Mouse (Mus musculus) layer of hippocampus, adult 8-10 months (tissue): ENCODE measurements around the gene Dars. TPM values are rescaled to one million over a fixed set of nuclear protein-coding genes. Genes with fewer than 3 reads are reported as not detected.

Experiments
- DNase-seq, 2 experiments: peaks; one replicate each; pipeline ENCODE4 v3.0.0; 2022; ENCODE audit warnings: low spot score in 2 of 2
- total RNA-seq, 4 experiments: library from RNA; stranded (reverse); gene quantifications; 2 replicates each; pipeline ENCODE4 v1.2.4; 2022

Gene Dars
- 10 to 100 TPM; 67.1 to 69.8 (median 68.3) TPM for total RNA-seq

GRCm38 (mm10) chr1:128416584-128417532 lies at the start of gene Dars:
Dars (minus strand) TSS chr1:128417368.
- peak; percentile 82 to 90 for DNase-seq

- DNase-seq = peak in 1 of 2 experiments; percentile 21
These were observed 49.7 kb upstream of the Dars start for GRCm38 (mm10) chr1:128466828-128467227.

- DNase-seq = no peak
These were observed 46.3 kb upstream of the Dars start for GRCm38 (mm10) chr1:128463478-128463877.

DNA sequence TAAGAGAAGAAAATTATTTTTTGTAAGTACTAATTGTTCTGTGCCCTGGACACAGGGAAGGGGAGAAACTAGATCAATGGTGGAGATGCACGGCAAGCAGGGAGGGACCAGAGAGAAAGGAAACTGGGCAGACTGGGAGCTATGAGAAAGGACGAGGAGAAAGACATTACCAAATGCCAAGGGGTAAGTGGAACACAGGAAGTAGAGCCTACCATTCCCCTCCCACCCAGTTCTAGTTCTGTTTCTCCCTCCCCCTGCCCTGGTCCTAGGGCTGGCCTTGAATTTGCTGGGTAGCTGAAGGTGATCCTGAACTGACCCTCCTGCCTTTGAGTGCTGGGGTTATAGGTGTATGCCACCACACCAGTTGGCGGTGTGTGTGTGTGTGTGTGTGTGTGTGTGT lies 45.2 kb upstream of the Dars start:
- DNase-seq = no peak

DNA sequence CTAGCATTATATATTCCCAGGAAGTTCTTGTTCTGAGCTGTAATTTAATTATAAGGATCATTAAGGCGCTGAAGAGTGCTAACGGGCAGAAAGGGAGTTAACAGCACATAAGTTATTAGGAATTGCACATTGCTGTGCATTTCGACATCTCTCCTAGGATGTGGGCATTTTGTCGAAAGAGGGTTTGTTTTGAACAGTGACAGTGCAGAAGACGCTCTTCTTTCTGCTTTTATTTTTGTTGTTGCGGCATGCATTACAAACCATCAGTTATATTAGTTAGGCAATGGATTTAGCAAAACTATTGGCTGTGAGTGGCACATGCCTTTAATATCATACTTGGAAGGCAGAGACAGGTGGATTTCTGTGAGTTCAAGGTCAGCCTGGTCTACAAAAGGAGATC lies 43.6 kb upstream of the Dars start:
- DNase-seq = no peak

DNA sequence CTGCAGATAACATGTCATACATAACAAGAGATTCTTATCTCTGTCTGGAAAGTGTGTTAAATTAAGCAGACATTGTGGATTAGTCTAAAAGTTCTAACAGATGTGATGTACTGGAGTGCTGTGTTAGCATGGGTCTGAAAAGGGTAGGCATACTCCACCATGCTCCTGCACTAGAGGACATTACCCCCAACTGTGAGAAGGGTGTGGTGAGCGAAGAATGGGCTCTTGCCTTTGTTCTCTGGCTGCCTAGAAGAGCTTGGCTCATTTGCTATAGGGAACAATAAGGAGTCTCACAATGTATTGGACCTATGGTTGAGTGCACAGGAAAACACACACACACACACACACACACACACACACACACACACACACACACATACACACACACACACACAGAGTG lies 42.3 kb upstream of the Dars start:
- DNase-seq = no peak

- no peak for DNase-seq
These were observed 41.8 kb upstream of the Dars start for GRCm38 (mm10) chr1:128459011-128459410.

DNA sequence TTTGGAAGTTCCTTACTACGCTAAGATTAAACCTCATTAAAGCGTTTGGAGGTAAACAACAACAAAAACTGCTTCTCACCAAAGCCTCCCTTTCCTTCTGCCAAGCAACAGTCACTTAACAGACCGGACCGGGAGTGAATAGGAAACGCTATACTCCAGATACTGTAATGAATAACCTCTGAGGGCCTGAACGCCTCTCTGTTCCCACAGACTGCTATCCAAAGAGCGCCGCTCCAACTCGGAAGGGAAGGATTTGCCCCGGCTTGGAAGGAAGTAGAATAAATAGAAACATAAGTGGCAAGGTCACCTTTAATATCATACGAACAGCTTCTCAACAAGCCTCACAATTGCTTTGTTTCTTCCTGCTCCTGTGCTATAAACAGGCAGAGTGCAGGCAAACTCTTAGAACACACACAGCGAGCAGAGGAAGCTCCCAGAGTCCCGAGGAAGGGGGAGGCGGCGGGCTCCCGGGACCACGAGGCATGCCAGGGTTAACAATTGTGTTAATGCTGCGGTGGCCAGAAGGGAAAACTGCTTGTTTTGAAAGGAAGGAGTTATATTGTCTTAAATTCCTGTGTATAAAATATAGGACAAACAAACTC lies 39.8 kb upstream of the Dars start:
- no peak for DNase-seq

DNA sequence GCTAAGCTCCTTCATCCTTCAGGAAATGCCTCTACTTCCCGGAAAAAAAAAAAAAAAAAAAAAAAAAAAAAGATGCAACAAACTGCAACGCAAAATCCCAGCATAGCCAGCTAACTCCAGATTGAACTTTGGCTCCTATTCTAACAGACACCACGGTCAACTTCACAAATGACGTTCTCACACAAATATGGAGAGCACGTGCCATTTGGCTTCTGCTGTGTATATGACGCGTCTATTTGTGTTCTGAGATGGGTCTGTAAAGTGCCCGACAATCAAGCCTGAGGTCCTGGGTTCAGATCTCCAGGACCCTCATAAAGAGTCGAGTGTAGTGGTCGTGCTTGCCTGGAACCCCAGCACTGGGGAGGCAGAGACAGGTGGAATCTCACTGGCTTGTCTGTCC lies 39.1 kb upstream of the Dars start:
- DNase-seq = no peak

GRCm38 (mm10) chr1:128452210-128452609 lies 35.0 kb upstream of the Dars start:
- no peak for DNase-seq

DNA sequence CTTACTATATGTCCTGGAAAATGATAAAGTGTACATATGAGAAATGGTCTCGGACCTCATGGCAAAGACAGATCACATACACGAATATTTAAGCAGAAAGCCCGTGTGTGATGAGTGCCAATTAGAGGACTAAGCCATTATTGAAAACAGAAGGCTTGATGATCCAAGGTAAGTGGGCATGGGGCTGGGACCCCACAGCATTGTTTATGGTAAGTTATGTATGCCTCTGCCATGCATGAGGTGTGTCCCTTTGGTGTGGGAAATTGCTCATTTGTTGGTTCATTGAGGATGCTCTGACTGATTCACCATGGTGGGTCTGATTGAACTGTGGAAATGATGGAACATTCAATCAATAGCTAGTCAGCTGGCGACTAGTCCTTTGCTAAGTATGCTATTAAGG lies 34.0 kb upstream of the Dars start:
- no peak for DNase-seq

DNA sequence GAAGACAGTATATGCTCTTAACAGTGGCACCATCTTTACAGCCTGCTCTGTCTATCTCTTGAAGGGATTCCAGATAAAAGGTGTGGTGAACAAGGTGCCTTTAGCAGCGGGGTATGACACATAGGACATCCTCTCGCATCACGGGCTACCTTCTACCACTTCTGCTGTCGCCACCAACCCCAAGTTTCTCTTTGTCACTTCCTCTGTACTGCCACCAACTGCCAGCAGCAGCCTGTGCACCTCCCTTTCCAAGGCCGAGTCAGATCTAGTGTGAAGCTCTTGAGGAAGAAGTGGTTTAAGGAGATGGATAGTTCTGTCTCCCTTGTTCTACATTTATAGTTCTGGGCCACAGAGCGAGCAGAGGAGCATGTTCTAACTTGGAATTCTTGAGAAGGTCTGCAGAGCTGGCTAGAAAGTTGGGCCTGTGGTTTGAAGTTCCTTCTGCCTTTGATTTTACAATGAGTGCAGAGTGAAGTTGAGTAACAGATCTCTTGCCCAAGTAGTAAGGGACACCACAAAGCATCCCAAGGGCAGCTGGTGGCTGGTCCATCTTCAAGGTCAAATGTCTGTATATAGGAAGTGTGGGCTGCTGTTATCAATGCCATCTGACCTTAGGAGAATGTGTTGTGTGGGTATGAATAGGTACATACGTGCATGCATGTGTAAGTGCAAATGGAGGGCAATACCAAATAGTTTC lies 30.2 kb upstream of the Dars start:
- no peak for DNase-seq

DNA sequence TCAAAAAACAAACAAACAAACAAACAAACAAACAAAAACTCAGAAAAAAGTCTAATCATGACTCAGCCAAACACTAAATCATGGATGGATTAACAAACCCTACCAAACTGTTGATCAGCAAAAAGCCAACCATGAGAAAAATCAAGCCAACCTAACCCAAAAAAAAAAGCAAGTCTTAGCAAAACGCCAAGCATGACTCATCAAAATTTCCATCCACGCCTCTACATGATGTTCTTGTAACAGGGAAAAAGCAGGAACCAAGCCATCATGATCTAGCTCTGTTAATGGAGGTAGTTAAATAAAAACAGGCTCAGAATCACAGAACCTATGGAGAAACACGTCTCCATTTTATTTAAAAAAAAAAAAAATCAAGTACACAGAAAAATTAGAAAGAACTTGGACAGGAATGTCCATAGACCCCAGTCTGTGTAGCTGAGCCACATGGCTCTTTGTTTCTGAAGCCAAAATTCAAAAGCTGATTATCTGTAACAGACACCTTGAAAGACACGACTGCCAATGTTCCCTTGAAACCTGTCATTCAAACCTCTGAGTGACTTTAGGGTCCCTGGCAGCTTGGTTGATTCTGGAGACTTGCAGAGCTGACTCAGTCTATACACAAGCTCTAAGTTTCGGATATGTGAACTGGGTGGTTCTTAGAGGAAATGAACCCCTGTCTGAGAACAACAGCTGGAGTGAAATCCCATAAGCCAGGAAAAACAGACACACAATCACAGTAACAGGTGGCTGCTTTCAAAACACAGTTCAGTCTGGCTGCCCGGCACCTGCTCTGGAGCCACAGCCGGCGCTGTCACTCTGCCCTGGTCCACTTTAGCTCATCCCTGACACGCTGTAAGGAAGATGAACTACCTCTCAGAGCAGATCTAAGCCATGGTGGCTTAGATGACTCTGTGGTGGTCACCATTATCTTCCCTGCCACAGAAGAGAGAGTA lies 27.0 kb upstream of the Dars start:
- DNase-seq = no peak

GRCm38 (mm10) chr1:128441129-128441473 lies 23.9 kb upstream of the Dars start:
- DNase-seq = peak; percentile 50 to 53

DNA sequence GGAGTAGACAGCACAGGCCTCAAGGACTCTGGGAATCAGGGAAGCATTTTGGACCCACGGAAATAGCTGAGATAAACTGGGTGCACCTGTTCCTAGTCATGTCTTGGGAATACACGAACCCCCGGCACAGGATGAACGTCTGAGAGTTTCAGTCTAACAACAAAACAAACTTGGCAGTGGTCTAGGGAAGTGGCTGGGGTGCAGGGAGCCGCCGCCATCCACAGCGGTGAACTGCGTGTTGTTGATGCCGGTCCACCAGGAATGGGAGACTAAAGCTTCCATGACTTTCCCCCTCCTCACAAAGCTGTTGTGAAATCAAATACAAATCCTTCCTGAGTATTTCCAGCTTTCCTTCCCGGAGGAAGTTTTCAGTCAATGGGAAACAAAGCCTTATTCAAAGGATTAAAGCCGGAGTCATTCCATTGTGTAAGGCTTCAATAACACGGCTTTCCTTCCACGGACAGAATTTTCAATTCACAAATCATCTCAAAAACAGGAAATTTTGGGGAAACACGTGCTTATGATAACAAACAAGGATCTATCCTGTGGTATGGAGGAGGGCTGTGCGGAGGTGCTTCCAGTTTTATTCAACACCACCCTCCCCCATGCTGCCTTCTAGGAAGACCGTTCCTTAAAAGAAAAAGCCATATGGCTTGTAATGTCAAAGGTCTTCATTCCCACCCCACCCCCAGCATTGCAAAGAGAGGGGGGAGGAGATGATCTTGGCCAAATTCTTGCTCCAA lies 23.4 kb upstream of the Dars start:
- DNase-seq = no peak

- no peak for DNase-seq
These were observed 22.4 kb upstream of the Dars start for GRCm38 (mm10) chr1:128439618-128440017.

- no peak for DNase-seq
These were observed 21.4 kb upstream of the Dars start for GRCm38 (mm10) chr1:128438526-128438925.

DNA sequence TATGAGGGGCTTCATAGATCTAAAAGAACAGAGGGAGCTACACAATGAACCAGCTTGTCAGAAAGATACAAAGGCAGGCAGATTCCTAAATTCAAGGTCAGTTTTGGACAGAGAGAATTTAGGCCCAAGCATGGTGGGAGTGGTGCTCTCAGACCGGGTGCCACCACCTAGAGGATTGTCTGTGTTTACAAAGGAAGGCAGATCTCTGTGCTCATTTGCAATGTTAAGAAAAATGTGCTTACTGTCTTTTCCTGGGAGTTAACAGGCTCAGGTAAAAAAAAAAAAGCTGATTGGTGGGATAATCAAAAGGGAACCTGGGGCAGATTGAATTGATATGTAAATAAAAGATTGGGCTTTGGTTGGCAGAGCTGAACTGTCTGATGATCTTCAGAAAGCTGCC lies 20.1 kb upstream of the Dars start:
- no peak for DNase-seq

DNA sequence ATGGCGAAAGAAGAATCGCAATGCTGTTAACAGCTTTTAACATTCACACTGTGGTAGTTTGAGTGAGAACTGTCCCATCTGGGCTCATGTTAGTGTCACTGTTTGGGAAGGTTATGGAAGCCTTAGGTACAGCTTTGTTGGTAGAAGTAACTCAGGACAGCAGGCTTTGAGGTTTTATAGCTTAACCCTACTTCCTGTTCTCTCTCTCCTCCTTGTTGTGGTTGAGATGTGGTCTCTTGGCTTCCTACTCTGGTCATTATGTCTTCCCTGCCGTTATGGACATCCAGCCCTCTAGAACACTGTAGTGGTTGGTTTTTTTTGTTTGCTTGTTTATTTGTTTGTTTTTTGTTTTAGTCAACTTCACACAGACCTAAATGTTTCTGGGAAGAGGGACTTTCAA lies 18.8 kb upstream of the Dars start:
- DNase-seq = no peak

DNA sequence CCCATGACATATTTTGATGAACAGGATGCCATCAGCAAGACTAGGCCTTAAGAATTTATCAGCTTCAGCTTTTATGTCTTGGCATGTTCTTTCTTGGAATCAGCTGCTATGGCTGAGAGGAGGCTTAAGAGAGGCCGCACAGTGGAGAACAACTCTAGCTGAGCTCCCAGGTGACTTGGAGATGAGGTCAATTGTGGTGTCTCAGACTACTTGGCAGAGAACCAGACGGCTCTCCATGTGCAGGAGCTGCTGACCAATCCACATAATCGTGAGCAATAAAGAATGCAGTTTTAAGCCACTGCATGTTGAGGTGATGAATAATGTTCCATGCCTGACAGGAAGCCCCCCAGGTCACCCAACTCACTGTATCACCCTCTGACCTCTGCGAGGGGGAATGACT lies 18.4 kb upstream of the Dars start:
- no peak for DNase-seq

- DNase-seq = no peak
These were observed 7.8 kb upstream of the Dars start for GRCm38 (mm10) chr1:128424928-128425327.
